Mouse (Mus musculus) heart, embryonic 14.5 days (tissue): ENCODE measurements around the gene Mmp9. TPM values are rescaled to one million over a fixed set of nuclear protein-coding genes. Genes with fewer than 3 reads are reported as not detected.

Experiments used
- ATAC-seq: fragments of 200-750 bp; cut with Nextera tagmentation; 2 replicates; pipeline ENCODE4 v1.8.0; 2017; ENCODE audit warnings: low read depth, moderate TSS enrichment; ENCODE audit not compliant: insufficient number of reproducible peaks, insufficient read depth, low FRiP score
- H3K27ac ChIP-seq, 2 experiments: fragments of 200-500 bp in 1 of 2; fragments of 300-500 bp in 1 of 2; sonication (generic) in 1 of 2; replicated peaks in 1 of 2; 2 replicates each; pipeline ENCODE4 v1.5.1; 2012 to 2014; ENCODE audit warnings: low read depth in 2 of 2, low read length in 2 of 2, control low read depth in 1 of 2, mild to moderate bottlenecking in 1 of 2, mixed read lengths in 1 of 2; ENCODE audit not compliant: control insufficient read depth in 1 of 2, insufficient read depth in 1 of 2
- H3K27me3 ChIP-seq: fragments of 300-500 bp; sonication (generic); 2 replicates; pipeline ENCODE4 v1.6.1; 2014; ENCODE audit warnings: mild to moderate bottlenecking, low read length, control low read depth; ENCODE audit not compliant: control insufficient read depth, insufficient read depth
- H3K36me3 ChIP-seq: fragments of 300-500 bp; sonication (generic); 2 replicates; pipeline ENCODE4 v1.6.1; 2014; ENCODE audit warnings: mild to moderate bottlenecking, control low read depth, low read length, mixed read lengths; ENCODE audit not compliant: control insufficient read depth, insufficient read depth
- H3K4me1 ChIP-seq, 2 experiments: fragments of 200-500 bp in 1 of 2; fragments of 300-500 bp in 1 of 2; sonication (generic) in 1 of 2; 2 replicates each; pipeline ENCODE4 v1.6.1; 2012 to 2014; ENCODE audit warnings: low read length in 2 of 2, control low read depth in 1 of 2, mixed read lengths in 1 of 2; ENCODE audit not compliant: control insufficient read depth in 2 of 2, insufficient read depth in 2 of 2
- H3K4me2 ChIP-seq: fragments of 300-500 bp; sonication (generic); 2 replicates; pipeline ENCODE4 v1.6.1; 2014; ENCODE audit warnings: mild to moderate bottlenecking, low read length
- H3K4me3 ChIP-seq, 2 experiments: fragments of 200-500 bp in 1 of 2; fragments of 300-500 bp in 1 of 2; sonication (generic) in 1 of 2; 2 replicates each; pipeline ENCODE4 v1.5.1; 2012 to 2014; ENCODE audit warnings: low read length in 2 of 2, mild to moderate bottlenecking in 2 of 2, control low read depth in 1 of 2, low read depth in 1 of 2, moderate library complexity in 1 of 2; ENCODE audit not compliant: control insufficient read depth in 1 of 2, insufficient read depth in 1 of 2
- H3K9ac ChIP-seq: fragments of 300-500 bp; sonication (generic); 2 replicates; pipeline ENCODE4 v1.6.1; 2014; ENCODE audit warnings: mild to moderate bottlenecking, low read length
- H3K9me3 ChIP-seq: fragments of 300-500 bp; sonication (generic); 2 replicates; pipeline ENCODE4 v1.6.1; 2016; ENCODE audit warnings: low read length, control low read depth; ENCODE audit not compliant: control insufficient read depth
- WGBS: fragments of 180-500 bp; shearing (Covaris S2); extraction: QIAGEN DNeasy Blood & Tissue Kit; methylation state at CpG from one replicate; pipeline ENCODE4 v1.1.7; 2014; 5-methylcytosine and 5-hydroxymethylcytosine counted together
- polyA plus RNA-seq: library from polyadenylated mRNA; unstranded; fragments of >200 nt; fragmentation: Nextera tagmentation; extraction: Ambion mirVana; gene quantifications from 2 replicates; pipeline ENCODE4 v1.2.1, GENCODE M21; 2014

Gene Mmp9
- polyA plus RNA-seq, 1 experiment from 2014 or later, result 0.09 TPM

- Histone ChIP-seq H3K27ac (no peak overlapping the region), H3K27me3 (peaks cover 46% of the 10 kb centered on the region)
- WGBS, result 50% methylated on average over 9 of the region's 10 CpGs
Observed at GRCm38 (mm10) chr2:164933534-164933933, 7.0 kb upstream of the Mmp9 start.

GRCm38 (mm10) chr2:164935991-164936390 is 4.6 kb upstream of the Mmp9 start:
- Histone ChIP-seq H3K27ac (no peak overlapping the region), H3K9ac (no peak overlapping the region), H3K36me3 (no peaks in the 10 kb centered on the region), H3K4me2 (no peak overlapping the region), H3K9me3 (no peaks in the 10 kb centered on the region), H3K4me1 (peaks cover 7 to 12% of the 10 kb centered on the region in 2 experiments), H3K4me3 (no peak overlapping the region), H3K27me3 (peaks cover 59% of the 10 kb centered on the region)
- WGBS, result 65% methylated on average over 4 of the region's 4 CpGs
- no peak for ATAC-seq

More at GRCm38 (mm10) chr2:164933534-164933933, 7.0 kb upstream of the Mmp9 start:
- no peak overlapping the region for H3K4me2 ChIP-seq
- no peaks in the 10 kb centered on the region for H3K9me3 ChIP-seq
- H3K4me3 ChIP-seq, result no peak overlapping the region
- ATAC-seq, result no peak
- no peaks in the 10 kb centered on the region for H3K36me3 ChIP-seq
- H3K9ac ChIP-seq, result no peak overlapping the region
- peaks cover 2 to 4% of the 10 kb centered on the region in 2 experiments; a peak in 2 of 4 replicates for H3K4me1 ChIP-seq

- Histone ChIP-seq H3K4me2 (peak overlapping the region; percentile 71), H3K27ac (no peak overlapping the region), H3K4me3 (peak overlapping the region; percentile 29 to 40), H3K4me1 (peaks cover 10 to 12% of the 10 kb centered on the region in 2 experiments), H3K36me3 (no peaks in the 10 kb centered on the region), H3K9me3 (no peaks in the 10 kb centered on the region), H3K9ac (peak overlapping the region; percentile 48; the same call in 1 of the 2 replicates), H3K27me3 (peaks cover 47% of the 10 kb centered on the region)
- 0 out of 2 replicates have a peak, but pooled peaks have one; percentile 31 for ATAC-seq
- WGBS, result 5% methylated on average over 39 of the region's 39 CpGs
Observed at GRCm38 (mm10) chr2:164938146-164939091, 2.2 kb upstream of the Mmp9 start.

- H3K4me1 ChIP-seq, result peaks cover 10 to 12% of the 10 kb centered on the region in 2 experiments
- WGBS, result 3% methylated on average over 11 of the region's 11 CpGs
Observed at GRCm38 (mm10) chr2:164939106-164939505, 1.5 kb upstream of the Mmp9 start.

GRCm38 (mm10) chr2:164942692-164943290 is 2.2 kb downstream of the Mmp9 start:
- WGBS, result 16% methylated on average over 5 of the region's 5 CpGs
- no peaks in the 10 kb centered on the region for H3K36me3 ChIP-seq
- H3K4me3 ChIP-seq, result no peak overlapping the region
- H3K9me3 ChIP-seq, result no peaks in the 10 kb centered on the region
- H3K9ac ChIP-seq, result no peak overlapping the region
- peaks cover 55% of the 10 kb centered on the region for H3K27me3 ChIP-seq
- H3K4me1 ChIP-seq, result peaks cover 10 to 12% of the 10 kb centered on the region in 2 experiments
- H3K4me2 ChIP-seq, result no peak overlapping the region
- ATAC-seq, result no peak
- H3K27ac ChIP-seq, result no peak overlapping the region

More at GRCm38 (mm10) chr2:164939106-164939505, 1.5 kb upstream of the Mmp9 start:
- peaks cover 47% of the 10 kb centered on the region for H3K27me3 ChIP-seq
- no peaks in the 10 kb centered on the region for H3K36me3 ChIP-seq
- peak overlapping the region; percentile 28 to 40 for H3K4me3 ChIP-seq
- no peaks in the 10 kb centered on the region for H3K9me3 ChIP-seq
- ATAC-seq, result no peak
- peak overlapping the region; percentile 48; the same call in 1 of the 2 replicates for H3K9ac ChIP-seq
- peak overlapping the region; percentile 71 for H3K4me2 ChIP-seq
- no peak overlapping the region for H3K27ac ChIP-seq

GRCm38 (mm10) chr2:164947506-164947905 is 6.9 kb downstream of the Mmp9 start:
- H3K27ac ChIP-seq, result no peak overlapping the region
- WGBS, result 38% methylated on average over 4 of the region's 4 CpGs
- no peak overlapping the region for H3K9ac ChIP-seq
- ATAC-seq, result no peak
- no peaks in the 10 kb centered on the region for H3K9me3 ChIP-seq
- H3K4me2 ChIP-seq, result no peak overlapping the region
- peaks cover 75% of the 10 kb centered on the region for H3K27me3 ChIP-seq
- no peaks in the 10 kb centered on the region for H3K36me3 ChIP-seq
- no peak overlapping the region for H3K4me3 ChIP-seq
- H3K4me1 ChIP-seq, result peaks cover 0 to 2% of the 10 kb centered on the region in 2 experiments; a peak in 2 of 4 replicates

- no peaks in the 10 kb centered on the region for H3K36me3 ChIP-seq
- H3K9me3 ChIP-seq, result no peaks in the 10 kb centered on the region
- ATAC-seq, result no peak
- H3K4me2 ChIP-seq, result no peak overlapping the region
- H3K4me1 ChIP-seq, result peaks cover 0 to 3% of the 10 kb centered on the region in 2 experiments; a peak in 2 of 4 replicates
- H3K9ac ChIP-seq, result no peak overlapping the region
- WGBS, result 12% methylated on average over 5 of the region's 7 CpGs
- no peak overlapping the region for H3K4me3 ChIP-seq
- no peak overlapping the region for H3K27ac ChIP-seq
- H3K27me3 ChIP-seq, result peaks cover 79% of the 10 kb centered on the region
Observed at GRCm38 (mm10) chr2:164947930-164948329, 7.3 kb downstream of the Mmp9 start.
